Mouse (Mus musculus): ENCODE measurements at regions not wholly inside any gene's neighbourhood (a gene's known extent, or its start where the extent isn't known, plus 50 kb on each side); places are given as distances from the start of the nearest gene placed in this dataset.

- no peaks in the 10 kb centered on the region for H3K27me3 ChIP-seq (replicated peaks)
- in situ Hi-C loops (cut with MboI; ENCODE audit: low pct_ligation_motif_present, low pct_unique_long_range_greater_than_20kb, low sequenced_read_pairs), result no loop called here
- dilution Hi-C loops (cut with MboI; ENCODE audit: extremely low pct_ligation_motif_present, extremely low pct_unique_long_range_greater_than_20kb, low sequenced_read_pairs), result no loop called here
These were observed 60.8 kb downstream of the Plk2 start for GRCm38 (mm10) chr13:110455569-110456196.

GRCm38 (mm10) chr13:110458701-110459100 is 63.9 kb downstream of the Plk2 start:
- Histone ChIP-seq H3K4me3 (replicated peaks in 1 of 3; ENCODE audit: low read depth in 2 of 3, low read length in 2 of 3, poor library complexity in 1 of 3) (no peak overlapping the region), H3K4me1 (ENCODE audit: control insufficient read depth in 1 of 2, insufficient read depth in 2 of 2) (no peaks in the 10 kb centered on the region), H3K9ac (ENCODE audit: insufficient read depth, low read depth) (no peak overlapping the region), H3K27ac (ENCODE audit: insufficient read depth, low read depth) (no peak overlapping the region), H3K79me2 (replicated peaks; ENCODE audit: control insufficient read depth, extremely low read depth, insufficient read depth, poor library complexity, severe bottlenecking) (no peaks in the 10 kb centered on the region), H3K9me3 (replicated peaks; ENCODE audit: low read length) (no peaks in the 10 kb centered on the region), H3K27me3 (replicated peaks) (no peaks in the 10 kb centered on the region), H3K36me3 (replicated peaks in 1 of 2; ENCODE audit: control insufficient read depth in 1 of 2, insufficient read depth in 1 of 2, low read length in 1 of 2) (no peaks in the 10 kb centered on the region), H3K4me2 (ENCODE audit: insufficient read depth, low read depth, poor library complexity, severe bottlenecking) (no peak overlapping the region)
- no peak for DNase-seq (ENCODE audit: extremely low read depth)
- in situ Hi-C loops (cut with MboI; ENCODE audit: low pct_ligation_motif_present, low pct_unique_long_range_greater_than_20kb, low sequenced_read_pairs), result no loop called here
- dilution Hi-C loops (cut with MboI; ENCODE audit: extremely low pct_ligation_motif_present, extremely low pct_unique_long_range_greater_than_20kb, low sequenced_read_pairs), result no loop called here
- TF ChIP-seq USF2 (conservative IDR thresholded peaks at IDR 0.05; ENCODE audit: low read depth, low read length), result no peak
- no peak for TF ChIP-seq MAFK (IDR thresholded peaks at IDR 0.05; ENCODE audit: insufficient replicate concordance, low read length)

More at GRCm38 (mm10) chr13:110455569-110456196, 60.8 kb downstream of the Plk2 start:
- no peak overlapping the region for H3K9ac ChIP-seq (ENCODE audit: insufficient read depth, low read depth)
- TF ChIP-seq POLR2A (IDR thresholded peaks at IDR 0.05; ENCODE audit: low read depth, low read length) (no peak), UBTF (IDR thresholded peaks at IDR 0.05; ENCODE audit: low read depth, low read length) (no peak), ZNF384 (IDR thresholded peaks at IDR 0.05; ENCODE audit: low read depth, low read length) (no peak), NELFE (IDR thresholded peaks at IDR 0.05; ENCODE audit: low read depth, low read length) (no peak), ZC3H11A (IDR thresholded peaks at IDR 0.05; ENCODE audit: low read depth, low read length) (no peak), POLR2AphosphoS2 (IDR thresholded peaks at IDR 0.05; ENCODE audit: low read depth, low read length) (no peak)
- H3K79me2 ChIP-seq (replicated peaks; ENCODE audit: control insufficient read depth, extremely low read depth, insufficient read depth, poor library complexity, severe bottlenecking), result no peaks in the 10 kb centered on the region
- H3K4me1 ChIP-seq (ENCODE audit: control insufficient read depth in 1 of 2, insufficient read depth in 2 of 2), result no peaks in the 10 kb centered on the region
- no peak overlapping the region for H3K4me2 ChIP-seq (ENCODE audit: insufficient read depth, low read depth, poor library complexity, severe bottlenecking)
- H3K36me3 ChIP-seq (replicated peaks in 1 of 2; ENCODE audit: control insufficient read depth in 1 of 2, insufficient read depth in 1 of 2, low read length in 1 of 2), result no peaks in the 10 kb centered on the region
- H3K27ac ChIP-seq (ENCODE audit: insufficient read depth, low read depth), result no peak overlapping the region
- no peaks in the 10 kb centered on the region for H3K9me3 ChIP-seq (replicated peaks; ENCODE audit: low read length)
- no peak overlapping the region for H3K4me3 ChIP-seq (replicated peaks in 1 of 3; ENCODE audit: low read depth in 2 of 3, low read length in 2 of 3, poor library complexity in 1 of 3)
- no peak for DNase-seq (ENCODE audit: extremely low read depth)

GRCm38 (mm10) chr13:110461581-110461980 is 66.7 kb downstream of the Plk2 start:
- in situ Hi-C loops (cut with MboI; ENCODE audit: low pct_ligation_motif_present, low pct_unique_long_range_greater_than_20kb, low sequenced_read_pairs), result no loop called here
- H3K4me2 ChIP-seq (ENCODE audit: insufficient read depth, low read depth, poor library complexity, severe bottlenecking), result no peak overlapping the region

More at GRCm38 (mm10) chr13:110461581-110461980, 66.7 kb downstream of the Plk2 start:
- Histone ChIP-seq H3K79me2 (replicated peaks; ENCODE audit: control insufficient read depth, extremely low read depth, insufficient read depth, poor library complexity, severe bottlenecking) (no peaks in the 10 kb centered on the region), H3K36me3 (replicated peaks in 1 of 2; ENCODE audit: control insufficient read depth in 1 of 2, insufficient read depth in 1 of 2, low read length in 1 of 2) (no peaks in the 10 kb centered on the region), H3K9me3 (replicated peaks; ENCODE audit: low read length) (no peaks in the 10 kb centered on the region), H3K4me1 (ENCODE audit: control insufficient read depth in 1 of 2, insufficient read depth in 2 of 2) (no peaks in the 10 kb centered on the region), H3K4me3 (replicated peaks in 1 of 3; ENCODE audit: low read depth in 2 of 3, low read length in 2 of 3, poor library complexity in 1 of 3) (no peak overlapping the region), H3K9ac (ENCODE audit: insufficient read depth, low read depth) (no peak overlapping the region), H3K27ac (ENCODE audit: insufficient read depth, low read depth) (no peak overlapping the region), H3K27me3 (replicated peaks) (no peaks in the 10 kb centered on the region)
- no peak for TF ChIP-seq TBP (conservative IDR thresholded peaks at IDR 0.05; ENCODE audit: low read depth, low read length)
- DNase-seq (ENCODE audit: extremely low read depth), result no peak
- dilution Hi-C loops (cut with MboI; ENCODE audit: extremely low pct_ligation_motif_present, extremely low pct_unique_long_range_greater_than_20kb, low sequenced_read_pairs), result no loop called here

All from CH12.LX (cell line).